In genomic region chr11:32265117-32265738, GRCm38 (mm10) we compare ENCODE assay signal across 15 mouse cellular contexts. TPM values are rescaled to one million over a fixed set of nuclear protein-coding genes. Genes with fewer than 3 reads are reported as not detected.
DNase-seq lines count a peak whose midpoint lies in the region; ATAC-seq lines count a peak whose summit lies in the region.
"Had no signal": no experiment of that assay in that cellular context is flagged by ENCODE, and none has a peak within 500 bp of the region (broad histone marks: within the 10 kb centered on the region; RNA-seq: fewer than 3 reads in every experiment).

No protein-coding gene starts in this region.

- H3K9me3 ChIP-seq in midbrain, embryonic 11.5 days (ENCODE audit: control insufficient read depth, low read length), result no peaks in the 10 kb centered on the region
- H3K9me3 ChIP-seq in midbrain, embryonic 10.5 days (replicated peaks), result no peaks in the 10 kb centered on the region
- H3K9me3 ChIP-seq: hindbrain, embryonic 13.5 days had no signal

- H3K4me1 ChIP-seq in midbrain, embryonic 11.5 days (ENCODE audit: control insufficient read depth, insufficient read depth, low read length), result no peaks in the 10 kb centered on the region; the same call in none of the 2 replicates
- H3K4me1 ChIP-seq in midbrain, embryonic 10.5 days, result peaks cover 21% of the 10 kb centered on the region

- H3K36me3 ChIP-seq in midbrain, embryonic 11.5 days (ENCODE audit: control insufficient read depth, insufficient read depth, low read length), result peaks cover 5% of the 10 kb centered on the region; the same call in 1 of the 2 replicates
- H3K36me3 ChIP-seq in midbrain, embryonic 10.5 days, result peaks cover 25% of the 10 kb centered on the region

- intact Hi-C loops in left cerebral cortex, postnatal 10 days (cut with DNase I), result no loop called here

- 93% methylated on average over 3 of the region's 3 CpGs for WGBS in midbrain, embryonic 11.5 days
- WGBS in midbrain, embryonic 10.5 days, result 94% methylated on average over 3 of the region's 3 CpGs

- peak; percentile 84 for DNase-seq in midbrain, embryonic 11.5 days (ENCODE audit: low spot score, missing footprints)
- DNase-seq in midbrain, embryonic 10.5 days (ENCODE audit: low spot score), result no peak
- DNase-seq in c-Kit-negative CD71-positive TER-119-positive erythroid progenitor cells, embryonic 14.5 days (ENCODE audit: low read depth, low spot score), result peak; percentile 79
- DNase-seq in liver, result peak; percentile 65
- peak; percentile 21 for DNase-seq in naive thymus-derived CD4-positive, alpha-beta T cell, adult 2 months (ENCODE audit: low read depth)
- no peak for DNase-seq in embryo, embryonic 9.5 days (ENCODE audit: extremely low spot score)
- DNase-seq in lung, postnatal 4 days, result no peak
- no peak for DNase-seq in left cerebral cortex, postnatal 10 days (ENCODE audit: extremely low spot score in 1 of 2, low spot score in 2 of 2)
- DNase-seq: cerebellum, adult 9-11 months; kidney, adult 8-10 months; lung, adult 18-20 months had no signal

- no peak overlapping the region for H3K4me3 ChIP-seq in midbrain, embryonic 11.5 days (ENCODE audit: low read depth, low read length)
- no peak overlapping the region for H3K4me3 ChIP-seq in midbrain, embryonic 10.5 days
- H3K4me3 ChIP-seq: hindbrain, embryonic 13.5 days; left cerebral cortex, adult 2 months had no signal

- no peak for ATAC-seq in midbrain, embryonic 11.5 days (ENCODE audit: low FRiP score)

- no peaks in the 10 kb centered on the region for H3K27me3 ChIP-seq in midbrain, embryonic 11.5 days (ENCODE audit: control insufficient read depth, insufficient read depth, low read length)
- H3K27me3 ChIP-seq in midbrain, embryonic 10.5 days (ENCODE audit: low read depth, poor library complexity, severe bottlenecking), result 0 out of 2 replicates have a peak, but pooled peaks cover 5% of the 10 kb centered on the region
- H3K27me3 ChIP-seq: hindbrain, embryonic 13.5 days had no signal

- H3K27ac ChIP-seq in midbrain, embryonic 11.5 days (ENCODE audit: low read depth, low read length), result no peak overlapping the region
- H3K27ac ChIP-seq in midbrain, embryonic 10.5 days (replicated peaks), result no peak overlapping the region
- H3K27ac ChIP-seq: hindbrain, embryonic 13.5 days; left cerebral cortex, adult 2 months; stomach, postnatal 0 days had no signal

- no peak overlapping the region for H3K9ac ChIP-seq in midbrain, embryonic 11.5 days (ENCODE audit: low read length)
- H3K9ac ChIP-seq: hindbrain, embryonic 13.5 days had no signal

- H3K4me2 ChIP-seq in midbrain, embryonic 11.5 days, result no peak overlapping the region

RNA-seq across cellular contexts. Expression of gene Nprl3, which starts 2.3 kb away (rescaled TPM):
- polyA plus RNA-seq in midbrain, embryonic 11.5 days (2014; fragmentation: Nextera tagmentation; extraction: Ambion mirVana), result 28.3 and 34.0 TPM in 2 replicates
- polyA plus RNA-seq in midbrain, embryonic 10.5 days (2016; fragmentation: Nextera tagmentation; extraction: Ambion mirVana), result 42.6 and 45.3 TPM in 2 replicates
- total RNA-seq in left cerebral cortex, postnatal 10 days (2021), result 10 to 100 TPM; 55.9 to 60.0 TPM

RNA-seq across cellular contexts. Expression of gene Hba-x, which starts 11.0 kb away (rescaled TPM):
- 3,185 and 3,229 TPM in 2 replicates for polyA plus RNA-seq in midbrain, embryonic 11.5 days (2014; fragmentation: Nextera tagmentation; extraction: Ambion mirVana)
- polyA plus RNA-seq in midbrain, embryonic 10.5 days (2016; fragmentation: Nextera tagmentation; extraction: Ambion mirVana), result 2,848 and 3,100 TPM in 2 replicates
- not detected for total RNA-seq in left cerebral cortex, postnatal 10 days (2021)
- total RNA-seq: left cerebral cortex, adult 2 months had no signal
- polyA plus RNA-seq: small intestine, adult 2 months had no signal

RNA-seq across cellular contexts. Expression of gene Hba-a1, which starts 18.1 kb away (rescaled TPM):
- polyA plus RNA-seq in midbrain, embryonic 11.5 days (2014; fragmentation: Nextera tagmentation; extraction: Ambion mirVana), result 2,946 and 2,965 TPM in 2 replicates
- polyA plus RNA-seq in midbrain, embryonic 10.5 days (2016; fragmentation: Nextera tagmentation; extraction: Ambion mirVana), result 2,199 and 2,239 TPM in 2 replicates
- total RNA-seq in left cerebral cortex, postnatal 10 days (2021), result 100 to 1,000 TPM; 406 to 790 TPM

RNA-seq across cellular contexts. Expression of gene Hbq1b, which starts 21.5 kb away (rescaled TPM):
- polyA plus RNA-seq in midbrain, embryonic 11.5 days (2014; fragmentation: Nextera tagmentation; extraction: Ambion mirVana), result 6.9 and 7.2 TPM in 2 replicates
- polyA plus RNA-seq in midbrain, embryonic 10.5 days (2016; fragmentation: Nextera tagmentation; extraction: Ambion mirVana), result 5.8 and 6.6 TPM in 2 replicates
- total RNA-seq in left cerebral cortex, postnatal 10 days (2021), result 1 to 10 TPM; 2.9 to 3.3 TPM
- total RNA-seq: left cerebral cortex, adult 2 months had no signal
- polyA plus RNA-seq: small intestine, adult 2 months had no signal

RNA-seq across cellular contexts. Expression of gene Hba-a2, which starts 31.1 kb away (rescaled TPM):
- 5,591 and 5,690 TPM in 2 replicates for polyA plus RNA-seq in midbrain, embryonic 11.5 days (2014; fragmentation: Nextera tagmentation; extraction: Ambion mirVana)
- 3,984 and 4,102 TPM in 2 replicates for polyA plus RNA-seq in midbrain, embryonic 10.5 days (2016; fragmentation: Nextera tagmentation; extraction: Ambion mirVana)
- 100 to 1,000 TPM; 384 to 756 TPM for total RNA-seq in left cerebral cortex, postnatal 10 days (2021)

Comparison
In these comparisons a context has a peak if more than half of its experiments do, and no peak if none do; other contexts are left out.
1. DNase-seq: peak in midbrain, embryonic 11.5 days (single experiment), c-Kit-negative CD71-positive TER-119-positive erythroid progenitor cells, embryonic 14.5 days (single experiment), liver (single experiment) and naive thymus-derived CD4-positive, alpha-beta T cell, adult 2 months (single experiment); none in midbrain, embryonic 10.5 days (single experiment), embryo, embryonic 9.5 days (single experiment), lung, postnatal 4 days (0 of 2) and left cerebral cortex, postnatal 10 days (0 of 2).